In the genomic region with DNA sequence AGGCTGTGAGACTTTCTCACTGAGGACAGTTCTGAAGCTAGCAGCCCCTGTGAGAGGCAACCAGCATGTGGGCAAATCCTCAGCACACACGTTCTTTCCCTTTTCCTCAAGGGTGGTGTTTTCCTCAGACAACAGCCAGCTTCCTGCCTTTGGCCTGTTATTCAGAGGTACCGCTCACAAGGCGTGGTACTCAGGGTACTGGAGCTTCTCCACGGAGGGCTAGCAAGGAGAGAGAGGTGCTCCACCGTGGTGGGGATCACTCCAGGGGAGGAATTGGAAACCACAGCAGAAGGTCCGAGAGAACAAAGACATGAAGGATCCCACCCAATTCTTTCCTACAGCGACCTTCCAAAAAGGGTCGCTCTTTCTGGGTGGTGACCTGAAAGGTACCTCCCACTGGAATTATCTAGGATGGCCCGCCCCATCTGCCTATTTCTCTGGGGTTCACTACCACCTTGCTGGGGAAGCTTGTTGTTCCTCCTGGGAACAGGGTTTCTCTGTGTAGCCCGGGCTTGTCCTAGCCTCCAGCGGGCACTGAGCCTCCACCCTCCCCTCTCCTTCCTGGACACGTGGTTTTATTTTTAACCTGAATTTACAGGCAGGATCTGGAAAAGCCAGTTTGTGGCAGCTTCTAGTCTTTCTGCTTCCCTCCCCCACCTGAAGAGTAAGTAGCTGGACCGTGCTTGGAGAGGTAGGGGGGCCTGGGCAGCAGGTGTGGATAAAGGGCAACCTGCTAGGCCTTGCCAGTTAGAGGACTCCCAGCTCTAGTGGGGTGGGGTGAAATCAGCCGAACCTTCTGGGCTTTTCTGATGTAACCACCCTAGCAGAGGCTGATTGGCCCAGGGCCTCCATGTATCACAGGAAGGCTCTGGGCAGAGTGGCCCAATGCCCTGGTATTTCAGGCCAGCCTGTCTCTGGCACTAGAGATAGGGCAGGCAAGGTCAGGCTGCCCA, we compare ENCODE assay signal across 8 mouse cellular contexts. TPM values are rescaled to one million over a fixed set of nuclear protein-coding genes. Genes with fewer than 3 reads are reported as not detected.
A peak's percentile ranks its signal among the peaks of the same experiment; 100 is the strongest.
DNase-seq lines count a peak whose midpoint lies in the region; ATAC-seq and TF ChIP-seq lines count a peak whose summit lies in the region.

No protein-coding gene starts in this region.

- ATAC-seq in intestine, embryonic 14.5 days (replicated peaks; ENCODE audit: low FRiP score, low TSS enrichment, low read depth) = peak; percentile 74

- H3K27me3 ChIP-seq in intestine, embryonic 14.5 days (replicated peaks; ENCODE audit: control insufficient read depth, insufficient read depth, low read length) = no peaks in the 10 kb centered on the region

- peak overlapping the region; percentile 97 for H3K27ac ChIP-seq in ES-E14 (ENCODE audit: insufficient read depth, low read depth, low read length, poor library complexity, severe bottlenecking)
- peak overlapping the region; percentile 28; the same call in 1 of the 2 replicates for H3K27ac ChIP-seq in intestine, embryonic 14.5 days (ENCODE audit: low read depth)

- peak overlapping the region; percentile 44 to 61 for H3K4me3 ChIP-seq in ES-E14 (ENCODE audit: insufficient read depth in 1 of 2, low read depth in 1 of 2, low read length in 2 of 2, poor library complexity in 1 of 2, severe bottlenecking in 1 of 2)
- H3K4me3 ChIP-seq in intestine, embryonic 14.5 days (ENCODE audit: low read depth, low read length) = no peak overlapping the region
- no peak overlapping the region for H3K4me3 ChIP-seq in lung, adult 2 months (replicated peaks; ENCODE audit: extremely low read depth, low read depth, low read length)

- H3K9ac ChIP-seq in ES-E14 (ENCODE audit: insufficient read depth, low read depth, low read length, poor library complexity, severe bottlenecking) = peak overlapping the region; percentile 73
- H3K9ac ChIP-seq in intestine, embryonic 14.5 days (ENCODE audit: low read length) = no peak overlapping the region

- no peak for TF ChIP-seq CTCF in lung, adult 2 months (IDR thresholded peaks at IDR 0.05; ENCODE audit: insufficient read depth, low read length)

- WGBS in intestine, embryonic 14.5 days = 47% methylated on average over 14 of the region's 14 CpGs
- 26% methylated on average over 14 of the region's 14 CpGs for WGBS in lung, adult 2 months

- peaks cover 5 to 28% of the 10 kb centered on the region in 2 experiments; a peak in 3 of 4 replicates for H3K4me1 ChIP-seq in ES-E14 (ENCODE audit: control insufficient read depth in 2 of 2, insufficient read depth in 2 of 2, low read length in 2 of 2, poor library complexity in 1 of 2)
- no peaks in the 10 kb centered on the region for H3K4me1 ChIP-seq in intestine, embryonic 14.5 days (replicated peaks; ENCODE audit: control insufficient read depth, insufficient read depth, low read length)
- H3K4me1 ChIP-seq in lung, adult 2 months (ENCODE audit: control insufficient read depth, insufficient read depth, low read length) = peaks cover 13% of the 10 kb centered on the region

- peak; percentile 45; the same call in 1 of the 2 replicates for TF ChIP-seq POLR2A in lung, adult 2 months (IDR thresholded peaks at IDR 0.05; ENCODE audit: borderline replicate concordance, extremely low read depth, low read depth, low read length)

- DNase-seq in ES-E14 (ENCODE audit: low read depth, low spot score) = no peak
- peak; percentile 80 for DNase-seq in adrenal gland, postnatal 14 days
- DNase-seq in gastrocnemius, adult 18-20 months (ENCODE audit: low spot score) = peak; percentile 86
- DNase-seq in intestine, embryonic 14.5 days (ENCODE audit: low spot score) = peak; percentile 61
- DNase-seq in lung, adult 2 months = peak; percentile 63
- DNase-seq in MN1 (ENCODE audit: low spot score) = no peak
- DNase-seq in spleen, adult 12 weeks (ENCODE audit: low spot score) = no peak
- no peak for DNase-seq in frontal cortex, adult 2 months (ENCODE audit: extremely low spot score in 1 of 2, low spot score in 1 of 2)

- in situ Hi-C loops in ES-E14 (cut with MboI; ENCODE audit: low sequenced_read_pairs in 2 of 2, unreplicated experiment in 2 of 2) = no loop called here

- no peaks in the 10 kb centered on the region for H3K9me3 ChIP-seq in ES-E14 (ENCODE audit: control insufficient read depth, insufficient read depth, low read depth, low read length)
- H3K9me3 ChIP-seq in intestine, embryonic 14.5 days (ENCODE audit: control insufficient read depth, low read length) = no peaks in the 10 kb centered on the region

- H3K36me3 ChIP-seq in ES-E14 (ENCODE audit: control insufficient read depth, insufficient read depth, low read length, poor library complexity, severe bottlenecking) = no peaks in the 10 kb centered on the region
- H3K36me3 ChIP-seq in intestine, embryonic 14.5 days (ENCODE audit: control insufficient read depth, insufficient read depth, low read length) = no peaks in the 10 kb centered on the region

- H3K4me2 ChIP-seq in intestine, embryonic 14.5 days (ENCODE audit: low read length) = no peak overlapping the region

TF ChIP-seq in ES-E14, 5 proteins besides CTCF, POLR2A, EP300 and RAD21:
- no peak for TF ChIP-seq ZNF384 (IDR thresholded peaks at IDR 0.05; ENCODE audit: low read depth, low read length)
- no peak for TF ChIP-seq ZC3H11A (IDR thresholded peaks at IDR 0.05; ENCODE audit: borderline replicate concordance, low read depth, low read length)
- TF ChIP-seq MAFK (IDR thresholded peaks at IDR 0.05; ENCODE audit: insufficient read depth, low read depth, low read length) = no peak
- no peak for TF ChIP-seq CHD2 (IDR thresholded peaks at IDR 0.05; ENCODE audit: low read depth, low read length)
- TF ChIP-seq HCFC1 (IDR thresholded peaks at IDR 0.05; ENCODE audit: borderline replicate concordance, insufficient read depth, low read length) = no peak

RNA-seq across cellular contexts. Expression of a gene that starts 17.1 kb away (rescaled TPM):
- 39.5 and 43.2 TPM in 2 replicates for total RNA-seq in ES-E14 (2012; rRNA removed)
- 48.4 and 53.8 TPM in 2 replicates for total RNA-seq in adrenal gland, postnatal 14 days (2021)
- 10 to 100 TPM; 20.3 to 24.8 TPM for total RNA-seq in gastrocnemius, adult 18-20 months (2021)
- 16.3 and 18.4 TPM in 2 replicates for polyA plus RNA-seq in intestine, embryonic 14.5 days (2014; fragmentation: Nextera tagmentation; extraction: Ambion mirVana)
- polyA plus RNA-seq in lung, adult 2 months (2012; rRNA removed) = 50.0 and 79.4 TPM in 2 replicates
- 48.5 and 50.2 TPM in 2 replicates for polyA plus RNA-seq in frontal cortex, adult 2 months (2012; rRNA removed)

Comparison
In these comparisons a context has a peak if more than half of its experiments do, and no peak if none do; other contexts are left out.
1. DNase-seq: peak in adrenal gland, postnatal 14 days (single experiment), gastrocnemius, adult 18-20 months (single experiment), intestine, embryonic 14.5 days (single experiment) and lung, adult 2 months (single experiment); none in ES-E14 (single experiment), MN1 (single experiment), spleen, adult 12 weeks (single experiment) and frontal cortex, adult 2 months (0 of 2).
2. H3K4me3 ChIP-seq: peak in ES-E14 (2 of 2); none in intestine, embryonic 14.5 days (single experiment) and lung, adult 2 months (single experiment).